Mouse (Mus musculus) neural tube, embryonic 14.5 days (tissue): ENCODE results near the gene Gpatch2l. TPM values are rescaled to one million over a fixed set of nuclear protein-coding genes. Genes with fewer than 3 reads are reported as not detected.

Source experiments
- ATAC-seq: fragments of 200-750 bp; cut with Nextera tagmentation; 2 replicates; pipeline ENCODE4 v1.8.0; 2017; ENCODE audit warnings: low read depth, mild to moderate bottlenecking, moderate TSS enrichment, moderate library complexity
- H3K27ac ChIP-seq: fragments of 300-500 bp; sonication (generic); 2 replicates; pipeline ENCODE4 v1.5.1; 2014; ENCODE audit warnings: low read depth, mild to moderate bottlenecking, control low read depth, low read length, moderate library complexity, mixed read lengths
- H3K27me3 ChIP-seq: fragments of 300-500 bp; sonication (generic); 2 replicates; pipeline ENCODE4 v1.6.1; 2014; ENCODE audit warnings: low read length; ENCODE audit not compliant: control insufficient read depth, insufficient read depth
- H3K36me3 ChIP-seq: fragments of 300-500 bp; sonication (generic); 2 replicates; pipeline ENCODE4 v1.6.1; 2014; ENCODE audit warnings: low read length, mixed read lengths; ENCODE audit not compliant: control insufficient read depth, insufficient read depth
- H3K4me1 ChIP-seq: fragments of 300-500 bp; sonication (generic); 2 replicates; pipeline ENCODE4 v1.6.1; 2014; ENCODE audit warnings: low read length; ENCODE audit not compliant: control insufficient read depth, insufficient read depth
- H3K4me2 ChIP-seq: fragments of 300-500 bp; sonication (generic); 2 replicates; pipeline ENCODE4 v1.6.1; 2014; ENCODE audit warnings: mild to moderate bottlenecking, low read depth, low read length, control low read depth
- H3K4me3 ChIP-seq: fragments of 300-500 bp; sonication (generic); 2 replicates; pipeline ENCODE4 v1.5.1; 2014; ENCODE audit warnings: low read depth, low read length, control low read depth, mixed read lengths
- H3K9ac ChIP-seq: fragments of 300-500 bp; sonication (generic); replicated peaks from 2 replicates; pipeline ENCODE4 v1.6.1; 2014; ENCODE audit warnings: low read depth, mild to moderate bottlenecking, control low read depth, low read length, mixed read lengths
- H3K9me3 ChIP-seq: fragments of 300-500 bp; sonication (generic); 2 replicates; pipeline ENCODE4 v1.6.1; 2016; ENCODE audit warnings: low read length; ENCODE audit not compliant: control insufficient read depth
- WGBS: fragments of 180-500 bp; shearing (Covaris S2); extraction: QIAGEN DNeasy Blood & Tissue Kit; methylation state at CpG from one replicate; pipeline ENCODE4 v1.1.7; 2014; 5-methylcytosine and 5-hydroxymethylcytosine counted together
- polyA plus RNA-seq: library from polyadenylated mRNA; unstranded; fragments of >200 nt; fragmentation: Nextera tagmentation; extraction: Ambion mirVana; gene quantifications from 2 replicates; pipeline ENCODE4 v1.2.1, GENCODE M21; 2014

Gene Gpatch2l
- polyA plus RNA-seq, 1 experiment from 2014 or later, result 25.9 TPM

DNA sequence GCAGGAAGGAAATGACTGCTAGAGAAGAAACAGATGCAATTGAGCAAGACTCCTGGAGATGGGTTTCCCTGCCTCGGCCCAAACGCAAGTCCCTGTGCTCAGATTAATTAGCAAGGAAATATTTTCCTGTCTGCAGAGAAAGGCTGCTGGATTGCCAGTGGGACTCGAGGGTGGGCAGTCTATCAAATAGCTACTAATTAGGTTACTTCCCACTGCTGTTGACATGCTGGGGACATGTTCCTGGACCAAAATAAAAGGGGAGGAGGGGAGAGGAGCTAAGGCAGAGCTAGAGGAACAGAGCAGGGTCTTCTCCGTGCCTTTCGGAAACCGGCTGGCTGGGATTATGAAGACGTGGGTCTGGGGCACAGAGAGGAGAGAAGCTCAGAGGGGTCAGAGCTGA is 95.2 kb downstream of the Gpatch2l start:
- Histone ChIP-seq H3K9ac (no peak overlapping the region), H3K4me2 (no peak overlapping the region), H3K27ac (no peak overlapping the region), H3K9me3 (no peaks in the 10 kb centered on the region), H3K36me3 (no peaks in the 10 kb centered on the region), H3K4me1 (no peaks in the 10 kb centered on the region), H3K27me3 (no peaks in the 10 kb centered on the region), H3K4me3 (no peak overlapping the region)
- ATAC-seq, result no peak
- WGBS, result 55% methylated on average over 7 of the region's 7 CpGs

Other genes with a start within 250 kb of the Gpatch2l start
- 2.8 and 4.1 TPM in 2 replicates for gene Tgfb3, start 162.8 kb upstream of the Gpatch2l start, polyA plus RNA-seq
- 38.1 and 47.7 TPM in 2 replicates for gene Ift43, start 159.3 kb upstream of the Gpatch2l start, polyA plus RNA-seq
- 2.7 and 3.7 TPM in 2 replicates for gene Esrrb, start 119.3 kb downstream of the Gpatch2l start, polyA plus RNA-seq